Mouse (Mus musculus) R1 (cell line): ENCODE results near the gene Zfpm1.
A peak's percentile ranks its signal among the peaks of the same experiment; 100 is the strongest.

Experiments used
- DNase-seq: peaks from one replicate; pipeline ENCODE4 v3.0.0-alpha.2; 2018; ENCODE audit warnings: low read depth, low spot score

Zfpm1 gene

GRCm38 (mm10) chr8:122296173-122297001, 14.4 kb downstream of the Zfpm1 start:
- no peak for DNase-seq

GRCm38 (mm10) chr8:122299581-122300254, 17.8 kb downstream of the Zfpm1 start:
- no peak for DNase-seq

- no peak for DNase-seq
Measured at GRCm38 (mm10) chr8:122301081-122301480, 19.1 kb downstream of the Zfpm1 start.

GRCm38 (mm10) chr8:122301866-122302265, 19.9 kb downstream of the Zfpm1 start:
- no peak for DNase-seq

GRCm38 (mm10) chr8:122303451-122303850, 21.5 kb downstream of the Zfpm1 start:
- no peak for DNase-seq

- peak; percentile 75 for DNase-seq
Measured at GRCm38 (mm10) chr8:122304058-122304457, 22.1 kb downstream of the Zfpm1 start.

- DNase-seq, result no peak
Measured at GRCm38 (mm10) chr8:122306660-122307399, 24.9 kb downstream of the Zfpm1 start.

- DNase-seq, result no peak
Measured at GRCm38 (mm10) chr8:122307836-122308235, 25.9 kb downstream of the Zfpm1 start.

- DNase-seq, result no peak
Measured at GRCm38 (mm10) chr8:122309272-122309671, 27.3 kb downstream of the Zfpm1 start.

- no peak for DNase-seq
Measured at GRCm38 (mm10) chr8:122311115-122311514, 29.2 kb downstream of the Zfpm1 start.

GRCm38 (mm10) chr8:122312553-122312952, 30.6 kb downstream of the Zfpm1 start:
- DNase-seq, result no peak

- DNase-seq, result no peak
Measured at GRCm38 (mm10) chr8:122313310-122313709, 31.4 kb downstream of the Zfpm1 start.

GRCm38 (mm10) chr8:122314899-122315496, 33.1 kb downstream of the Zfpm1 start:
- no peak for DNase-seq

- DNase-seq, result no peak
Measured at GRCm38 (mm10) chr8:122316402-122316801, 34.5 kb downstream of the Zfpm1 start.

GRCm38 (mm10) chr8:122317918-122318475, 36.1 kb downstream of the Zfpm1 start:
- no peak for DNase-seq

GRCm38 (mm10) chr8:122319045-122319707, 37.2 kb downstream of the Zfpm1 start:
- peak; percentile 87 for DNase-seq

GRCm38 (mm10) chr8:122319708-122320075, 37.8 kb downstream of the Zfpm1 start:
- DNase-seq, result no peak

- peak; percentile 86 for DNase-seq
Measured at GRCm38 (mm10) chr8:122320541-122320940, 38.6 kb downstream of the Zfpm1 start.

- DNase-seq, result no peak
Measured at GRCm38 (mm10) chr8:122321455-122321921, 39.5 kb downstream of the Zfpm1 start.

GRCm38 (mm10) chr8:122322126-122322525, 40.2 kb downstream of the Zfpm1 start:
- no peak for DNase-seq

- no peak for DNase-seq
Measured at GRCm38 (mm10) chr8:122322792-122323191, 40.9 kb downstream of the Zfpm1 start.
